Mouse (Mus musculus): ENCODE results near the gene 4930535I16Rik. TPM values are rescaled to one million over a fixed set of nuclear protein-coding genes. Genes with fewer than 3 reads are reported as not detected.
A peak's percentile ranks its signal among the peaks of the same experiment; 100 is the strongest.

4930535I16Rik gene
- polyA plus RNA-seq, 1 experiment from 2014 or later = not detected

- Histone ChIP-seq H3K9me3 (ENCODE audit: control insufficient read depth, low read length) (no peaks in the 10 kb centered on the region), H3K4me3 (ENCODE audit: low read depth, low read length) (no peak overlapping the region), H3K36me3 (ENCODE audit: control insufficient read depth, insufficient read depth, low read length) (no peaks in the 10 kb centered on the region), H3K27ac (replicated peaks; ENCODE audit: low read depth, low read length) (no peak overlapping the region), H3K9ac (ENCODE audit: low read depth, low read length) (no peak overlapping the region), H3K4me1 (ENCODE audit: control insufficient read depth, insufficient read depth, low read length) (no peaks in the 10 kb centered on the region), H3K27me3 (replicated peaks; ENCODE audit: control insufficient read depth, insufficient read depth, low read length) (no peaks in the 10 kb centered on the region), H3K4me2 (ENCODE audit: low read depth, low read length) (no peak overlapping the region)
- WGBS = 12% methylated on average over 5 of the region's 5 CpGs
- DNase-seq (ENCODE audit: low spot score) (peak; percentile 59), ATAC-seq (ENCODE audit: low read depth) (no peak)
Observed at GRCm38 (mm10) chr4:123898696-123899095, 19.1 kb downstream of the 4930535I16Rik start.

GRCm38 (mm10) chr4:123894295-123894694 is 23.5 kb downstream of the 4930535I16Rik start:
- Histone ChIP-seq H3K4me2 (ENCODE audit: low read depth, low read length) (no peak overlapping the region), H3K27me3 (replicated peaks; ENCODE audit: control insufficient read depth, insufficient read depth, low read length) (no peaks in the 10 kb centered on the region), H3K4me3 (ENCODE audit: low read depth, low read length) (no peak overlapping the region), H3K9ac (ENCODE audit: low read depth, low read length) (no peak overlapping the region), H3K36me3 (ENCODE audit: control insufficient read depth, insufficient read depth, low read length) (no peaks in the 10 kb centered on the region), H3K4me1 (ENCODE audit: control insufficient read depth, insufficient read depth, low read length) (no peaks in the 10 kb centered on the region), H3K9me3 (ENCODE audit: control insufficient read depth, low read length) (no peaks in the 10 kb centered on the region), H3K27ac (replicated peaks; ENCODE audit: low read depth, low read length) (no peak overlapping the region)
- no peak for ATAC-seq (ENCODE audit: low read depth)
- no peak for DNase-seq (ENCODE audit: low spot score)
- 82% methylated on average over 4 of the region's 4 CpGs for WGBS

GRCm38 (mm10) chr4:123893726-123894125 is 24.1 kb downstream of the 4930535I16Rik start:
- no peak overlapping the region for H3K4me2 ChIP-seq (ENCODE audit: low read depth, low read length)
- H3K9ac ChIP-seq (ENCODE audit: low read depth, low read length) = no peak overlapping the region
- no peaks in the 10 kb centered on the region for H3K4me1 ChIP-seq (ENCODE audit: control insufficient read depth, insufficient read depth, low read length)
- H3K27me3 ChIP-seq (replicated peaks; ENCODE audit: control insufficient read depth, insufficient read depth, low read length) = no peaks in the 10 kb centered on the region
- H3K36me3 ChIP-seq (ENCODE audit: control insufficient read depth, insufficient read depth, low read length) = no peaks in the 10 kb centered on the region
- no peak overlapping the region for H3K4me3 ChIP-seq (ENCODE audit: low read depth, low read length)
- no peak overlapping the region for H3K27ac ChIP-seq (replicated peaks; ENCODE audit: low read depth, low read length)
- no peak for DNase-seq (ENCODE audit: low spot score)
- WGBS = 86% methylated on average over 5 of the region's 5 CpGs
- no peaks in the 10 kb centered on the region for H3K9me3 ChIP-seq (ENCODE audit: control insufficient read depth, low read length)
- ATAC-seq (ENCODE audit: low read depth) = no peak

Other genes starting within 250 kb of the 4930535I16Rik start
- gene Macf1, start 233.7 kb downstream of the 4930535I16Rik start, polyA plus RNA-seq (2014; fragmentation: Nextera tagmentation; extraction: Ambion mirVana) = 70.5 and 80.5 TPM in 2 replicates
- gene Ndufs5, start 199.8 kb downstream of the 4930535I16Rik start, polyA plus RNA-seq (2014; fragmentation: Nextera tagmentation; extraction: Ambion mirVana) = 367 and 408 TPM in 2 replicates
- gene Akirin1, start 167.7 kb downstream of the 4930535I16Rik start, polyA plus RNA-seq (2014; fragmentation: Nextera tagmentation; extraction: Ambion mirVana) = 60.2 and 64.0 TPM in 2 replicates
- gene Rhbdl2, start 130.1 kb downstream of the 4930535I16Rik start, polyA plus RNA-seq (2014; fragmentation: Nextera tagmentation; extraction: Ambion mirVana) = 3.6 and 4.7 TPM in 2 replicates
- gene 4933427I04Rik, start 58.3 kb downstream of the 4930535I16Rik start, polyA plus RNA-seq (2014; fragmentation: Nextera tagmentation; extraction: Ambion mirVana) = not detected in 2 replicates
- gene Mycbp, start 13.2 kb downstream of the 4930535I16Rik start, polyA plus RNA-seq (2014; fragmentation: Nextera tagmentation; extraction: Ambion mirVana) = 67.5 and 81.0 TPM in 2 replicates
- gene Rragc, start 576 bp downstream of the 4930535I16Rik start, polyA plus RNA-seq (2014; fragmentation: Nextera tagmentation; extraction: Ambion mirVana) = 54.7 and 56.6 TPM in 2 replicates